Mouse (Mus musculus): ENCODE results near the gene Gm20538.

Gene Gm20538

GRCm38 (mm10) chr19:44552731-44553130, at the start of gene Gm20538:
Gene Gm20538, minus strand, starts transcription at chr19:44552831.
- no peak for DNase-seq

DNA sequence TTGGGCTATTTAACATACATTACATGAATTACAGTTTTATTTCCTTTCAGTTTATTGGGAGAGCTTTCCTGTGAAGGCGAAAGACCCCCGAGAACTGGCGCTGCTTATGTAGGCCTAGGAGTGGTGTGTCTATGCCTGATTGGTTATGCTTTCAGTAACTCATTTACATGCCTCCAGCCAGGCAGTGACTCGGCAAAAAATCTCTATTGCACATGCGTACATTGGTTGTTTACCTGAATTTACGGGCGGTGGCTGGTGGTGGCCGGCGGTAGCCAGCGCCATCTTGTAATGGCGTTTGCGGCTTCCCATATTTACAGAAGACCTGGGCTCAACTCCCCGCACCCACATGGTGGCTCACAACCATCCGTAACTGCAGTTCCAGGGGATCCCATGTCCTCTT, 41.5 kb upstream of the Gm20538 start:
- no peak for DNase-seq

GRCm38 (mm10) chr19:44591638-44592037, 39.0 kb upstream of the Gm20538 start:
- DNase-seq: no peak

- DNase-seq: no peak
These were observed 38.4 kb upstream of the Gm20538 start for GRCm38 (mm10) chr19:44590992-44591391.

GRCm38 (mm10) chr19:44589591-44590223, 37.1 kb upstream of the Gm20538 start:
- DNase-seq: no peak

DNA sequence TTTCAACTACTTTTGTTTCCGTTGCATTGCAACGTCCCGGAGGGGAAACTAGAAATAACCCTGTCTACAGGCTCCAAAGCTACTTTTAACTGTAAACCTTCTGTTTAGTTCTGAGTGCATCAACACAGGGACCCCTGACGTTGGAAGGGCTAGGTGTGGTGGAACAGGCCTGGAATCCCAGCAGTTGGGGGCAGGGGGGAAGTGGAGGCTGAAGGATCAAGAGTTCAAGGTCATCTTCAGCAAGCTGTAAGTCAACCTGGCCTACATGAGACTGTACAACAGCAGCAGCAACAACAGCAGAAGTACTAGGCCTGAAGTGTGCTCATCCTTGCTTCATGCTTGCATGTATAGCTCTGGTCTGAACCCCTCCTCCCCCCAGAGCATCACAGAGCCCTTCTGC, 35.4 kb upstream of the Gm20538 start:
- DNase-seq: no peak

- DNase-seq: peak; percentile 89
These were observed 30.1 kb upstream of the Gm20538 start for GRCm38 (mm10) chr19:44582638-44583309.

DNA sequence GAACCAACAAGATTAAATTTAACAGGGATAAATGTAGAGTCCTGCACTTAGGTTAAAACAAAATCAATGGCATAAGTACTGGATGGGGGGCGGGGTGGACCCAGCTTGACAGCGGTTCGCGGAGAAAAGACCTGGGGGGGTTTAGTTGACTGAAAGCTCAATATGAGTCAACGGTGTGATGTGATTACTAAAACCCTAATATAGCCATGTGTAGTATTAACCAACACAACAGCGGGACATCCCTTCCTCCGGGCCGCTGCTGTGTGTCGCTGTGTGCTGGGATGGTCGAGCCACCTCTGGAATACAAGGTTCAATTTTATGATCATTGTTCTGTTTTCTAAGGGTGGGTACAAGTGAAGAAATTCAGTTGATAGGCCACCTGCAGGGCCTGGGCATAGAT, 29.5 kb upstream of the Gm20538 start:
- DNase-seq: no peak

GRCm38 (mm10) chr19:44578038-44578437, 25.4 kb upstream of the Gm20538 start:
- no peak for DNase-seq

GRCm38 (mm10) chr19:44576275-44576674, 23.6 kb upstream of the Gm20538 start:
- no peak for DNase-seq

DNA sequence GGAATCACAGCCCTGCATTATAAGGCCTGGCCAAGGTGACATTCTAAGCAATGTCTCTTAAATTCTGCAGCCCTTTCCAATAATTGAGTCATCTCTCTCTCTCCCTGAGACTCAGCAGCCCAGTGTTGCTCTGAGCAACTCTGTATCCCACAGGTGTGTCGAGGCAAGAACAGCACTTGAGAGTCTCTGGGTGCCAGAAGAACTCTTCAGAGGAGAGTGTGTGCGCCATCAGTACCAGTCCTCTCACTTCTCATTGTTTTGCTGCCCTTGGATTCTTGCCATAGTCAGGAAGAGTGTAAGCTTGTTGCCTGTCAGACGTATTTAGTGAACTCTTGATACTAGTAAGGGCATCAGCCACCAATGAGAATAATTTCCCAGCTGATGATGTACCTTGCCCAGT, 15.1 kb upstream of the Gm20538 start:
- no peak for DNase-seq

- no peak for DNase-seq
These were observed 11.4 kb upstream of the Gm20538 start for GRCm38 (mm10) chr19:44564006-44564405.

DNA sequence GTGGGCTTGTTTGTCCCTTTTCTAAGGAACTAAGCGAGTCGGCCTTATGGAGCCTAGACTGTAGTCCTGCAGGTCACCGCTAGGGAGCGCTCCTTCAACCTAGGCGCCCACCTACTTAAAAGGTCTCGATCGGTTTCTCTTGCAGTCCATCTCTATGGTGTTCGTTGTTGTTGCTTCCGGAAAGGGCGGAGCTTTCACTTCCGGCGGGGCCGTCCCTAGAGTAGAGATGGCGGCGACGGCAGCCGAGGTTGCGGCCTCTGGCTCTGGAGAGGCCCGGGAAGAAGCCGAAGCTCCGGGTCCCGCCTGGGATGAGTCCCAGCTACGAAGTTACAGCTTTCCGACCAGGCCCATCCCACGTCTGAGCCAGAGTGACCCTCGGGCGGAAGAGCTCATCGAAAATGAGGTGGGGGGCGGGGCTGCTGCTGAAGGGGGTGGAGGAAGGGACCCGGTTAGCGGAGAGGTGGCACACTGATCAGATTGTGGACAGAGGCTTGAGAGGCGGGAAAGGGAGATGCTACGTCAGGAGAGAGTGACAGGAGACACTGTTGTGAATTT, 10.1 kb upstream of the Gm20538 start, which contains the start of gene Hif1an:
Gene Hif1an, plus strand, starts transcription at position 199 of the 555 bp plus-strand sequence.
- peak; percentile 99 for DNase-seq

- DNase-seq: peak; percentile 96
These were observed 2.4 kb upstream of the Gm20538 start, which contains the start of gene Ndufb8 for GRCm38 (mm10) chr19:44554861-44555590. Gene Ndufb8, minus strand, starts transcription at chr19:44555440.

GRCm38 (mm10) chr19:44554490-44554860, 1.8 kb upstream of the Gm20538 start:
- DNase-seq: no peak

- DNase-seq: no peak
These were observed 655 bp upstream of the Gm20538 start for GRCm38 (mm10) chr19:44553286-44553685.

DNA sequence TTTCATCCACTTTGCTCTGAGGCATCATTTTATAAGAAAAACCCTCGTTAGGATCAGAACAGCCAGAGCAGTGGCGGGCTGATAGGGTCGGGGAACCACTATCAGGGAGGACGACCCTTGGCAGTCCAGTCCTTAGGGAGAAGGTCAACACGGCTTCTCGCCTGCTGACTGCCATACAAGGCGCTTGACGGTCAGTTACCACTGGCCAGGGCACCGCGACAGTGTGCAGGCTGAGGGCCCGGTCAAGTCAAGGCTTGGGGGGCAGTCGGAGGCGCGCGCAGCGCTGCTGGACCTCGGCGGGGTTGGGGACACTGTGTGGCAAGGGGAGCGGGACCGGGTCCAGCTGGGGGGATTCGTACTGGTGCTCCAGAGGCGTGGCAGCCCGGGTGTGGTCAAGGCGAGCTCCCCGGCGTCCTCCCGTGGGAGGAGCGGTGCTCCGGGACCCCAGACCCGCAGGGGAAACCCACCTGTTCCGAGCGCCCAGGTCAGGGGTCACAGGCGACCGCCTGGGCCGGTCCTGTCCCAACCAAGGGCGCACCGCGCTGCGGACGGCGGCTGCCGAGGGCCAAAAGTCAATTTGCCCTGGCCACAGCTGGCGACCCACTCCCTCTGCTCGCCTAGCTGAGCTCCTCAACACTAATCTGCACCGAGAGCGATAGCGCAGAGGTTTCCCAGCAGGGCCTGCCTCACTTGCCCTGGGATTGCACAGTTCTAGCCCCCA, 7.2 kb downstream of the Gm20538 start, which contains the start of gene Sec31b:
Gene Sec31b, minus strand, starts transcription at position 544 of the 721 bp plus-strand sequence.
- DNase-seq: peak; percentile 59

- peak; percentile 85 for DNase-seq
These were observed 7.9 kb downstream of the Gm20538 start for GRCm38 (mm10) chr19:44544775-44545174.

GRCm38 (mm10) chr19:44544372-44544771, 8.3 kb downstream of the Gm20538 start:
- DNase-seq: no peak

DNA sequence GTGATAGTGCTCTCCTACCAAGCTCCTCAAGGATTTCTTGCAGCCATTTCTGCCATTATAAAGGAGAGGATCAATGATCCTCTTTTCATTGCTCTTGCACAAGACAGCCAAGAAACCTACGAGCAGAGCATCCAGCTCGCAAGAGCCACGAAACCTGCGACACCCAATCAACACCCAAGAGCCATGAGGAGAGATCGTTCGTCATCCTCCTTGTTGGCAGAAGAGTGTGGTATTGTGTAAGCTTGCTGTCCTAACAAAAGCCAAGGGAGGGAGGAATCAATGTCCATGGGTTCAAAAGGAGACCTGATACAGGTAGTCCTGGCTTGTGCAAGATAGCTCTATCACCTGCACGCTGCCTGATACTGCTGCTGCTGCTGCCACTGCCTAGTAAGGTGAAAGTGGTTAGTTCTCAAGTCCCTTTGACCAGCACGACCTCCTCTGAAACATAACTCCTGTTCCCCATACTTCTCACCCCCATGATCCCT, 9.9 kb downstream of the Gm20538 start:
- DNase-seq: no peak

GRCm38 (mm10) chr19:44537416-44537815, 15.2 kb downstream of the Gm20538 start:
- DNase-seq: no peak

DNA sequence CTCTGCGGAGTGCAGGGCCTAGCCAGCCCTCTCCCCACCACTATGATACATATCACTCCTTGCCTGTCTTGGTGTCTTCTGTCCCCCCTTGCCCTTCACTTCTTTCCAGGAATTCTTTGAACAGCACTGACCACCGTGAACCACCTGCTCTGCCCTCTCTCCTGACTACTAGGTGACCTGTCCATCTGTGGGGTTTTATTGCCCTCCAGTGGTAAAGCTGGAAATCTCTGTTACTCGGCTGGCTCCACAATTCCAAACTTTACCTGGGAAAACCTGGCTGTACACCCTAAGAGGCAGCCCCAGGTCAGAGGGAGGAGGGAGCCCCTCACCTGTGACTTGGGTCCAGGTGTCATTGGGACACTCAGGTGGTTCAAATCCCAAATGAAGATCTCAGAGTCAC, 17.3 kb downstream of the Gm20538 start:
- peak; percentile 52 for DNase-seq

GRCm38 (mm10) chr19:44530018-44530417, 22.6 kb downstream of the Gm20538 start:
- DNase-seq: no peak
